Mouse (Mus musculus) large intestine, adult 2 months (tissue): Measurements from ENCODE around the gene Pid1. TPM values are rescaled to one million over a fixed set of nuclear protein-coding genes. Genes with fewer than 3 reads are reported as not detected.

Experiments used
- DNase-seq: peaks from one replicate; pipeline ENCODE4 v3.0.0-alpha.2; 2012; ENCODE audit warnings: low read depth, low spot score
- WGBS: fragments of 180-500 bp; shearing (Covaris S2); methylation state at CpG from one replicate; pipeline ENCODE4 v1.1.7; 2018; 5-methylcytosine and 5-hydroxymethylcytosine counted together
- polyA plus RNA-seq: library from polyadenylated mRNA; depleted of rRNA; stranded (reverse); fragments of >200 nt; gene quantifications from 2 replicates; pipeline ENCODE4 v1.2.3, GENCODE M21; 2012; rRNA removed

The Pid1 gene
- 4.5 and 5.4 TPM in 2 replicates for polyA plus RNA-seq

DNA sequence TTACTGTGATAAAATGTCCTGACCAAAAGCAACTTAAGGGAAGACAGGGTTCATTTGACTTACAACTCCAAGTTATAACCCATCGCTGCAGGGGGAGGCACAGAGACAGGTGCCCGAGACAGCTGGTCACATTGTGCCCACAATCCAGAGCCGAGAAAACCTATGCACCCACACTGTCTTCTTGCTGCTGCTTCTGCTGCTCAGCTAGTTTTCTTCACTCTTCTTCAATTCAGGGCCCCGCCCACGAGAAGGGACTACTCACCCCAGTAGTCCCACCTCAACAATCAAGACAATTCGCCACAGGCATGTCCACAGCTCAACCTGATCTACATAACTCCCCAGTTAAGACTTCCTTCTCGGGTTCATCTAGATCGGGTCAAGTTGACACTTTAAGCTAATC, at the start of gene Pid1:
TSS of gene Pid1 (minus strand) at position 214 of the 400 bp plus-strand sequence.
- WGBS = 79% methylated on average over 8 of the region's 8 CpGs
- no peak for DNase-seq

DNA sequence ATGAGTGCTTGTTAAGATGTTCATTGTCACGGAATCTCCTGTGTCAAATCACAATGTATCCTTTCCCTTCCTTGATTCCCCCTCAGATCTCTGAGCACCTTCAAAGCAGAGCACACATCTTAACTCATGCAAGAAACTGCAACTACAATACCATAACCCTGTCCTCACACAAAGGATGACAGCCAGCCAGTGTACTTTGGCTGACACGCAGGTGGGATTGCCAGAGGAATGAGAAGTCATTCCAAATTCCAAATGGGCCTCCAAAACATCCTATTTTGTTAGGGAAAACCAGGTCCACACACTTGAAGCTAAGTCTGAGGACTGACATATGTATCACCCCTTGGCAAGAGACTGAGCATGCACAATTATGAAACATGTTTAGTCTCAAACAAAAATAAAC, 45.5 kb upstream of the Pid1 start:
- WGBS = 77% methylated on average over 2 of the region's 2 CpGs
- no peak for DNase-seq

DNA sequence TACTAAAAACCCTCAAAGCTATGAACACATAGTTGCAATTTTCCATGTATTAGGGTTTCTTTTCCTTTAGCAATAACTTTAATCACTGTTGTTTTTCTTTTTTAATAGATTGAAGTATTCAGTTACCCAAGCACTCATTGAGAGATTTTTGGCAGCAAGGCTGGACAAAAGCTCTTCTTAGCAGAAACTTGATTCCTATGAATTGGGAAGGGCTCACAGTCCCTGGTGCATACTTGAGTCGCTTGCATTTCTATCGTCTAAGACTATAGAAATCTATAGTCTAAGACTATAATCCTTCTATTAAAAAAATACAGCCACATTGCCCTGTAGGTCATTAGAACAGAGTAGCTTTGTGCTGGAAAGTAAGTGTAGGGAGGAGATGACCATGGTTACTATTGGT, 44.9 kb upstream of the Pid1 start:
- DNase-seq = no peak
- 78% methylated on average over 2 of the region's 2 CpGs for WGBS

DNA sequence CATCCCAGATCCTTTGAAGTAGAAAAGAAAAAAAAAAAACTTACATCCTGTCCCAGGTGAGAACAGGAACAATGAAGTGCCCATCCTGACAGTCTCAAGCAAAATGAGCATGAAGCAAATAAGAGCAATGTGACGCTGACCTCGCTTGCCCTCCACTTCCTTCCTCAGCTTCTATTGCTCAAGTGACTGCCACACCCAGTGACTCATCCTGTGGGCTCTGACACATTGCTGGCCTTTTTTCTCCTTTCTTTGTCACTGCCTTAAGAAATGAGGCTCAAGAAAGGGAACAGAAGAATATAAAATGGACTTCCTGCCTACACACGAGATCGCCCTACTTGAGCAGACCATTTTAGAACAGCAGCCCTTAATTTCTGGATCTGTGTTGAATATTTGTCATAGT, 42.9 kb upstream of the Pid1 start:
- peak; percentile 1 for DNase-seq
- WGBS = 27% methylated on average over 4 of the region's 4 CpGs

DNA sequence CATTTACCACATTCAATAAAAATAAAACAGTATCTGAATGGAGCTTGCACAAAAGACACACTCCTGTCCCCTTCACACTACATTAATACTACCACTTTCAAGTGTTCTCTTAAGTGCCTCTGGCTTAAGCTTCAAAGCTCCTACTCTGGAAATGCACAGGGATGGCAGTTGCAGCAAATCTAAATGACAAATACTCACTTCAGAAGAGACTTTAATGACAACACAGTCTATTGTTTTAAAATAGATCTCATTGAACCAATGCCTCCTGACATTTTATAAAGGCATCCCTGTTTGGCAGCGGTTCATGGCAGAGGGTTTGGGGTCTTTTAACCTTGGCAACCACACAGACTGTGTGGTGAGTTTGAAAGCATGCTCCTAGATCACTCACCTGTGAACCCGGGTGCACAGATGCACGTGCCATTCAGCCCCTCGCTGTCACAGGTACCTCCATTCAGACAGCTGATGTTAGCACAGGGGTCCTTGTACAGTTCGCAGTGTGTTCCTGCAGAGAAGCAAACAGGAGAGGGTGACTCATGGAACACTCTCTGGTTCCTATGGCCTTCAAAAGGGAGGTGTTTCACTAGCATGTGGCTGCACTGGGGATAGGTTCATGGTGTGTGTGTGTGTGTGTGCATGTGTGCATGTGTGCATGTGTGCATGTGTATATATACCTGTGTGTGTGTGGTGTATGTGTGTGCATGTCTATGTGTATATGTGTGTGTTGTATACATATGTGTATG, 41.7 kb upstream of the Pid1 start:
- no peak for DNase-seq
- 82% methylated on average over 5 of the region's 5 CpGs for WGBS

DNA sequence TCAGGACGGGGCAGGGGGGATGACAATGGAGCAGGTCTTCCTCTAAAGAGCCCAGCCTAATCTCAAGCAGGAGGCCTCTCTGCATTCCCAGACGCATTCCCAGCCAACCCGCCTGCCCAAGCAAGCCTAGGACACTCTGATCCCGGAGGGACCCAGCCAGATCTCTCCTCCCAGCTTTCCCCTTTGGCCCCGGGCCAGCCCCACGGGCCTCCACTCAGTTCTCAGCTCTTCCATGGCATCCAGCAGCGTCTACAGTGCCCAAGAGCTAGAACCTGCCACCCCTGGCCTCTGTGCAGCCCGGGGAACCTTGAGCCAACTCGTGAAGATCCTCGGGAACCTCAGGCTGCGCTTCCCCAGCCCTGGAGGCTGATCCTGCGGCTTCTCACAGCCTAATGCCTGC, 40.9 kb upstream of the Pid1 start:
- no peak for DNase-seq
- WGBS = 60% methylated on average over 12 of the region's 12 CpGs

DNA sequence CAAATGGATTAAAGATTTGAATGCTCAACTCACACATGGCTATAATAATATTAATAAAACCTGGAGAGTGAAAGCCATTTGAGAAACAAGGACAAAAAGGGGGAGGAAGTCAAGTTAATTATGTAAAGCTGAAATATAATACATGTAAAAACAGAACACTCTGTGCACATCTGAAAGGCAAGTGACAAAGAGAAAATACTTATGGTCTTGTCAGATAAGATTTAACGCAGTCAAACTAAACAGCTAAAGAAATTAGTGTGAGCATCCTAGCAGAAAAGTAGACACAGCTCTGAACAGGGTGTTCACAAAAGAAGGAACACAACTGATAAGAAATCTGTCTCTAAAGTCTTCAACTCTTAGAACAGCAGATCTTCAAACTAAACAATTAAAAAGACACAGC, 38.2 kb upstream of the Pid1 start:
- 88% methylated on average over 1 of the region's 1 CpGs for WGBS
- DNase-seq = no peak

DNA sequence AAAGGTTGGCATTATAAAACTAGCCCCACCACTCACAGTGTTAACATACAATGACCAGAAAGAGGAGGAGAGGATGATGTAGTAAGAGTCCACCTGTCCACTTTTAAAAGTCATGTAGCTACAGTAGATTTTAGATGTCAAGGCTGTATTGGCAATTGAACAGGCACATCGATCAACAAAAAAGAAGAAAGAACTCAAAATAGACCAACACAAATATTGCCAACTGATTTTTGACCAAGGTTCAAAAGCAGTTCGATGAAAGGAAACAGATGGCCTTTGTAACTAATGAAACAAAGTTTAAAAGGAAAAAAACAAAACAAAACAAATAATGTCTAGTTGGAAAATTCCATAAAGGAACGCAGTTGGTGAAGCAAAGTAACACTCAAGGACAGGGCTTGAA, 35.7 kb upstream of the Pid1 start:
- DNase-seq = no peak
- 59% methylated on average over 3 of the region's 3 CpGs for WGBS

DNA sequence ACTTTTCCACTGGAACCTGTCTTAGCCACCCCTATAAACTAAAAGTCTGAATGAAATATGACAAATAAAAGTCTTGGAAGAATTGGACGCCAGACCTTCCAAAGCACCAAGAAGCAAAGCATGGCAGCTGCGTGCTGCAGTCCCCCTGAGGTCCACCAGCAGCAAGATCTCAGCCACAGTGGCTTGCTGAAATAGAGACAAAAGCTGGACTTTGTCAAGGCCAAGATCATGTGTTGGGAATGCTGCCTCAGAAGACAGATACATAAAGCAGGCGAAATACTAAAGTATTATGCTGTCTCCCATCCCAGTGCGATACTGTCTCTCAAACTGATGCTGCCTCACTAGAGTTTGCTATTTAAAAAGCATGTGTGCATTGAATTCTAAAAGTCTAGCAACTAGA, 35.1 kb upstream of the Pid1 start:
- no peak for DNase-seq
- 79% methylated on average over 4 of the region's 4 CpGs for WGBS

DNA sequence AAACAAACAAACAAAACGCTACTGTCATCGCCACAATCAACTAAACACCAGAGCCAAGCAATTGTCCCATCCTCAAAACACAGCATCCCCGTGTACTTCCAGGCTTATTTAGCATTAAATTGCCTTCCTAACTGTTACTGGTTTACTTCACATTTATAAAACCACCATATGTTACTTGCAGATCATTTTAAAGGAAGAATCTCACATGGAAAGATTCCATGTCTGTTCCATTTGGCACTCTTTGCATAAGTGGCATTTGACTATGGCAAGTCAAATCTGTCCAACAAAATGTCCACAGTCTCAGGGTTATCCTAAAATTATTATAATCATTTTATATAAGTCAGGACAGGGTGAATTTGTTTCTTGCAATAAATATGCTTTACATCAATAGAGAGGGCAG, 32.8 kb upstream of the Pid1 start:
- DNase-seq = no peak
- WGBS = 71% methylated on average over 3 of the region's 3 CpGs

DNA sequence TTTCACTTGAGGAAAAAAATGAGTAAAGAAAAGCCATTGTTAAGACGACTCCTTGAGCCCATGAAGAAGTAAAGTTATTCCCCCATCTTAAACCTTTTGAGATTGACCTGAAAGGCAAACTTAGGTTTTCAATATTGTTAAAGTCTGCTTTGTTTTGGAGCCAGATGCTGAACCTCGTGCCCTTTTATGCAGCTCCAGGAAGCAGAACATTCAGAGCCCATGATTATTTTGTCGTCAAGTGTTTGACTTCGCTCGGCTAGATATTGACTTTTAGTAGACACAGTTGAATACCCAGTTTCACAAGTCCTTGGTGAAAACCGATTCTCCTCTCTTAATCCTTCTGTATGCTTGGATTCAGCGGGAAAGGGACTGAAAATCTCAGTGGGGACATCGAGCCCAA, 31.9 kb upstream of the Pid1 start:
- DNase-seq = no peak
- WGBS = 73% methylated on average over 8 of the region's 8 CpGs

DNA sequence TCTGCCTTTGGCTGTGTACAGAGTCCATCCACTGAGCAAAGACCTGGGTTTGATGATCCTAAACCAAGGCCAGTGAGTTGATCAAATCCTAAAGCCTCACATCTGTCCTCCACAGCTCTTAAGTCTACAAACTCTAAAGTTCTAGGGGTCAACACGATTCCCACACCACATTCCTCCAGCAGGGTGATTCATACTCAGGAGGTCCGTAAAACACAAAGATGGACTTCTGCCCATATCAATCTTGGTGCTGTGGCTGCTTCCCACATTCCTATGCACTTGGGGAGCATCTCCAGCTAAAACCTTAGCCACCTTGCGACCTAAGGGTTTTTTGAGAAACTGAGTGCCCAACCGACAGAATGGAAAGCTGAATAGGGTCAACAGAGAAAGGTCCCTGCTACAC, 27.0 kb upstream of the Pid1 start:
- DNase-seq = no peak
- 81% methylated on average over 4 of the region's 4 CpGs for WGBS

DNA sequence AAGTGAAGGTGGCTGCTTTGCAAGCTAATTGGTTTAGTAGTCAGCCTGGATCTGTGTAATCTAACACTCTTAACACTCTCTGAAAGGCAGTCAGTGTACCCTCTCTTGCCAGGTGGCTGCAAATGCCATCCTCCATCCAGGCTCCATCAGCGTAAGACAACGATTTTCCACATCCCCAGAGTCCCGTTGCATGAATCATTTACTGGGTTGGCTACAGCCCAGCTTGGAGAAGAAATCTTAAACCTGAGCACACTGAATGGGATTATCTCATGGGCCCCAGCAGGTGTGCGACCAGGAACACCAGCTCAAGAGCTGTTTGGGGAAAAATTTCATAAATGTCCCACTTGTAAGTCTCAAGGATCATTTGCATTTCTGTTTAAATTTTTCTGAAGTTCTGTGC, 23.6 kb upstream of the Pid1 start:
- WGBS = 65% methylated on average over 4 of the region's 4 CpGs
- DNase-seq = no peak

DNA sequence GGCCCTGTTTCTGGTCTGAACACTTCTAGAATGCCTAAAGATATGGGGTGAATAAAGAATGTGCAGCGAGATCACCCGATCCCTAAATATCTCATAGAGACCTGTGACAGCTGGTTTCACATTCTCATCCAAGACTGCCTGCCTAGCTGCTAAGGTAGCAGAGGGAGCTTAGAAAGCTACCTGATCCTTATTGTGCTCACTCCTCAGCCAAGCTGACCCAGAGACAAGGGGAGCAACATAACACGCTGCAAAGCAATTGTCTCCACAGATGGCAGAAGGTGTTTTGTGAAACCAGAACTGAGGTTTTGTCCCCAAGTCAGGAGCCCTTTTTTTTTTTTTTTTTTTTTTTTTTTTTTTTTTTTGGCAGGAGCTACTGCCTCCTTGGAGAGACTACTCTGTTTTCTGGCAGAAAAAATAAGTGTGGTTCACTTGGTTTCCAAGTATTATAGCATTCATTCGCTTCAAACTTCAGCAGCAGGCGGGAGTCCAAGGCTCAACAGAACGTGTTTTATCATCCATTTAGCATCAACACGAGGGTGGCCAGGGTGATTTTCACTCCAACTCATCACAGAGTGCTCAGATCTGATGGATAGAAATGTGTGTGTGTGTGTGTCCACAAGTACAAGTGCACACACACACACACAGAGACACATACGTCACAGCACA, 22.6 kb upstream of the Pid1 start:
- DNase-seq = no peak
- WGBS = 66% methylated on average over 8 of the region's 8 CpGs

DNA sequence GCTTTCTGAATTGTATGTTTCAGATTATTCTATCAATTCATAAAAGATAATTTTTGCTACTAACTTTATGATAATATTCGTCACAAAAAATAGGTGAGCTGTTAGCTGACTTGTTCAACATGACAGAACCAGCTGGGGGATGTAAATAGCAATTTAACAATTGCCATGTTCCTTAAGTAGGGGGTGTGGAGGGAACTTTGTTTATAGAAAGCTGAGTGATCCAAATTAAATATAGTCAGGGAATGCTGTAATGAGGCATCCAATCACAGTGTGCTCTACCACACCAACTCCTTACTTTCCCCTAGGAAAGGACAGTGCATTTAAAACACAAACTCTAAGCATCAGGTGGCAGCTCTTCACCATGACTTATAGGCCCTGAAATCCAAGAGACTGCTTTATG, 18.7 kb upstream of the Pid1 start:
- WGBS = 64% methylated on average over 1 of the region's 1 CpGs
- no peak for DNase-seq

DNA sequence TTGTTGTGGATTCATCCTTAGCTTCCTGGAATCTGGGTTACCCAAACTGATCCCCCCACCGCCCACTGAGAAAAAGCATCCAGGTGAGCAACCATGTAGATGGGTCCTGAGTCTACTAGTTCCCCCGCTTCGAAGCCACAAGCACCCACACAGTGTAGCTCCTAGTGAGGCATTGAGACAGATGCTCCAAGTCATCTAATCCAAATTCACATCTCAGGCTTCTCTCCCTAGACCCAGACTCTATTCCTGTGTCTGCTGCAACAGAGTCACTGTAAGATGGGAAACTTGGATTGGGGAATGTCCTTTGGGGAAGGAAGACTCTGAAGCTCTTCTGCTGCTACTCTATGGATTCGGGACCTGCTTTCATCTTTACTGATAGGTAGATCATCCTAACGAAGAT, 18.1 kb upstream of the Pid1 start:
- DNase-seq = no peak
- 93% methylated on average over 5 of the region's 5 CpGs for WGBS

DNA sequence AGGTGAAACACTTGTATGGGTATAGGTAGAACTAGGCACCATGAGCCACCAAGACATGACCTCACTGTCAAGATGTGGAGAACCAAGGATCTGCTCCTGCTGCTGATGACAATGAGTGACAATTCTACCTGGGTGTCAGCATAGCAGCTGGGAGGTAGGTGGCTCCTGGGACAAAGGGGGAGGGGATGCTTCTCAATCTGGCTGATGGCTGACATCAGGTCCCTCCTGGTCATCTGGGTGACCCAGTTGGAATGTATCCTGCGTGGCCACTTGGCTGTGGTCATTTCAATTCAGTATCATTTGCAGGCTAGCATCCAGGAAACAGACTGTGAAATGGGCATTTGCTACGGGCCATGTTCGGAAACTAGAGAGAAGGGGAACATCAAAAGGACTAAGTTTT, 16.9 kb upstream of the Pid1 start:
- 74% methylated on average over 3 of the region's 3 CpGs for WGBS

DNA sequence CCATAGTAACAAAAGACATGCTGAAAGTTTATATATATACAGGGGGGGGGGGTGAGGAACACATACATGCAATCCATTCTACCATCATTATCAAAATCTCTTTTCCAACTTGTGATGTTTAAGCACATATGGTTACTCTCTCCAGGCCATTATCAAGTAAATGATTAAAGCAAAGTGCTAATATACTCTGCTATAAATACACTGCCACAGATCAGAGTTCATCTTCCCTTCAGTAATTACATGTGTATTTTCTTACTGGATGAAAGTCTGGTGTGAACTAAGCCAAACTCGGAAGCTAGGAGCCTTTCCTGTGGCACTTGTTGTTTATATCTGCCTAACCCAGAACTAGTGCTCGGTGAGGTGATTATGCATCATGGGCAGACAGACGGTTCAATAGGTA, 3.8 kb upstream of the Pid1 start:
- WGBS = 41% methylated on average over 3 of the region's 3 CpGs
- no peak for DNase-seq

More for the DNA sequence above, 16.9 kb upstream of the Pid1 start:
- no peak for DNase-seq

DNA sequence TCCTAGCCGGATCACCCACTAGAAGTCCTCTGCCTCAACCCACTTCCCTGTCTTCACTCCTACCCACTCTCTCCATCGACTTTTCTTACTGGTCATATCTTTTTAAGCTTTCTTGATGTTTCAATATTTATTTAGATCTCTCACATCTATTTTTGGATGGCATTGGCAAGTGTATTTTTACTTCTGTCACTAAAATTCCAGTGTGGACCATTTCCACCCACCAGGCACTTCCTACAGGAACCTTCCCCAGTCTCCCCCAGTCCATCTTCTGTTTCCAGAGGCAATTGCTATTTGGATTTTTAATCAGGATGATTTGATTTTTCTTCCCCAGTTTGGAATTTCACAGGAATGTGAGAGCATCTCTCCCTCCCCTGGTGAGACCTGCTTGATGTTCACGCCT, 2.6 kb upstream of the Pid1 start:
- WGBS = 60% methylated on average over 3 of the region's 3 CpGs
- no peak for DNase-seq

DNA sequence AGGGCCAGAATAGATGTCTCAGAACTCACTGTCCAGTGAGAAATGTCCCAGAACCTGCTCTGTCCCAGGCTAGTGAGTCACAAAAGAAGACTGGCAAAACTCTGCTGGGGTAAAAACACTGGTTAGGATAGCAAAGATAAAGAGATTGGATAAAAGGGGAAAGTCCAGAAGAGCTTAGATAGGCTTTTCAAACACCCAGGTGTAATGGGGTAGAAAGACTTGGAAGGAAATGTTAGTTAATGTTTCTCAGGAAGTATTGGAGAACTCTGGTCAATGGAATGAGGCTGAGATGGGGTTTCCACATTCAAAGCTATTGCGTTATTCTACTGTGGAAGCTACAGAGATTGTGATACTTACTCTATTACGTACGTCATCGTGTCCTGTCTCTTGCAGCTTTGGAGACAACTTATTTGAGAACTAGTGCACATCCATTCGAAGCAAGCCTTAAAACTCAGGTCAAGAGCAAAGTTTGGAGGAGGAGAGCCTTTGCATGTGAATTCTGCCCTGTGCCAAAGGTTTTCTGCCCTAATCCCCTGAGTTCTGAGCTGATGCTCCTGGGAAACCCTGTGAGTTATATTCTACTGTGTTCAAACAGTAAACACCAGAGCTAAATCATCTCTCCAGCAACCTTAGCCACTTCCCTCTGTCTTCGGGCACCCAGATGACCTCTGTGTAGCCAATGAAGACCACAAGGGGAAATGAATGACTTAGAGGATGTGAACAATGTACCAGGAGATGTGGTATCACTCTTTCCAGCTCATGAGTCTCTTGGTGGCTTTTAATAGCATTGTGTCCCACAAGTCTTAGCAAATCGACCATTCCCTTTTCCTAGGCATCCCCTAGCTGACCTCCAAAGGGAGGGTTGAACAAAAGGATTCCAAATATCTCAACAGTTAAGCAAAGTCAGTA, 1.0 kb downstream of the Pid1 start:
- no peak for DNase-seq
- 55% methylated on average over 7 of the region's 7 CpGs for WGBS

DNA sequence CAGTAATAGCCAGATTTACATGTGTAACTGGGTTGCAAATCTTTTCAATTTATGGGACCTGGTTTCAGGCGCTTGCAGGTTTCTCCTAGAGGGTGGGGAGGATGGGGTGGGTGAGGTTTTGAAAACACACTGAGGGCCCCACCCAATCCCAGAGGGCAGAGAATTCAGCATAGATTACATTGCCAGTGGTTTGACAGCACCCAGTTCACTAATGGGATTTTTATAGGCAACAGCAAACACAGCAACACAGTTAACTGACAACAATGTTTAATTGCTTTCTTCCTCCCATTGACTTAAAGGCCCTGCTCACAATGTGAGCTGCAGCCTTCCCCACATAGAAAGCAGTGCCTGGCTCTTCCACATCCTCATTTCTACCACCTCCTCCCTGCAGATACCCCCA, 1.8 kb downstream of the Pid1 start:
- 22% methylated on average over 1 of the region's 1 CpGs for WGBS
- DNase-seq = no peak
